Mouse (Mus musculus): ENCODE data around the gene Cacng6. TPM values are rescaled to one million over a fixed set of nuclear protein-coding genes. Genes with fewer than 3 reads are reported as not detected.

The Cacng6 gene
- polyA plus RNA-seq, 1 experiment from 2014 or later, result 0.33 TPM

DNA sequence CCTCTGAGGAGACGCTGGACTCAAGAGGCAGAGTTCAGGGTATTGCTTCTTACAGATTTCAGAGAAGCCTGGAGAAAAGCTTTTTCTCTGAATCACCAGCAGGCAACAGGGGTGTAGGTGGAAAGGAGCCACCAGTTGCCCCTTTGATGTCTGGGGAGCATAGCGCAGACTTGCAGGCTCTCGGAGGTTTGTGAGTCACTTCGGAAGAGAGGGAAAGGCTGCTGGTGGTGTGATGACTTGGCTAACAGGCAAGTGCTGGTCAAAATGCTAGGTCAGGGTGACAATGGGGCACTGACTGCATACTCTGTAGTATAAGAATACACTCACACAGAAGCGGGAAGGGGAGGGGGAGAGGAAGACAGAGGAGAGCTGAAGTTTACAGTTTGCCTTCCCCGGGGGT lies 27.2 kb downstream of the Cacng6 start:
- Histone ChIP-seq H3K27me3 (replicated peaks) (no peaks in the 10 kb centered on the region), H3K4me1 (replicated peaks) (no peaks in the 10 kb centered on the region), H3K27ac (no peak overlapping the region), H3K9ac (no peak overlapping the region), H3K36me3 (no peaks in the 10 kb centered on the region), H3K4me3 (replicated peaks) (no peak overlapping the region), H3K4me2 (replicated peaks) (no peak overlapping the region), H3K9me3 (no peaks in the 10 kb centered on the region)
- ATAC-seq, result no peak
- WGBS, result 23% methylated on average over 6 of the region's 6 CpGs

- Histone ChIP-seq H3K9me3 (no peaks in the 10 kb centered on the region), H3K27me3 (replicated peaks) (no peaks in the 10 kb centered on the region), H3K27ac (no peak overlapping the region), H3K4me3 (replicated peaks) (no peak overlapping the region), H3K4me1 (replicated peaks) (no peaks in the 10 kb centered on the region), H3K36me3 (no peaks in the 10 kb centered on the region), H3K4me2 (replicated peaks) (no peak overlapping the region), H3K9ac (no peak overlapping the region)
- 55% methylated on average over 12 of the region's 12 CpGs for WGBS
- no peak for ATAC-seq
Observed at GRCm38 (mm10) chr7:3452821-3453485, 29.0 kb downstream of the Cacng6 start.

DNA sequence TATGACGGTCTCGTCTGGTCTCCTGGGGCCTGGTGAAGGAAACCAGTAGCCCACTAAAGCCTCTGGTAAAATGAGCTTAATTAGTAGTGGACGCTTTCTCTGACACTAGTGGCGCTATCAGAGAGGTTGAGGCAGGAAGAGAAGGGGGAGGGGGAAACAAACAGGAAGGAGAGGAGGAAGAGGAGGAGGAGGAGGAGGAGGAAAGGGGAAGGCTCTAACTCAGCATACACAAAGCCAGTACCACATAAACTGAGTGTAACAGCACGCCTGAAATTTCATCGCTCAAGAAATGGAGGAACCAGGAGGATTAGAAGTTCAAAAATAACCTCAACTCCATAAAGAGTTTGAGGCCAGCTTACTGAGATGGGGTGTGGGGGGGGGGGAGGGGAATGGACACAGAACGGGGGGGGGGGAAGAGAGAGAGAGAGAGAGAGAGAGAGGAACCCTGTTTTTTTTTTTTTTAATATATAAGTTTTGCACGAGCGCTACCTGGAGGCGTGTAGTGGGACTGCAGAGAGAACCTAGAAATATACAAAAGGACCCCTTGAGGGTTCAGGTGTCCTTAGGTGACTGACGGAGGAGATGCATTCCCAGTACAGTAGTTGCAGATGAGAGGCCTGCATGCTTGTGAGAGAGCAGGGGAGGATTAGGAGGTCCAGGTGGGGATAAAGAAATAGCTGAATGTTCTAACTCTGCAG lies 29.6 kb downstream of the Cacng6 start:
- ATAC-seq, result no peak
- Histone ChIP-seq H3K27me3 (replicated peaks) (no peaks in the 10 kb centered on the region), H3K4me1 (replicated peaks) (no peaks in the 10 kb centered on the region), H3K27ac (no peak overlapping the region), H3K9ac (no peak overlapping the region), H3K4me3 (replicated peaks) (no peak overlapping the region), H3K4me2 (replicated peaks) (no peak overlapping the region), H3K9me3 (no peaks in the 10 kb centered on the region), H3K36me3 (no peaks in the 10 kb centered on the region)
- WGBS, result 51% methylated on average over 11 of the region's 11 CpGs

DNA sequence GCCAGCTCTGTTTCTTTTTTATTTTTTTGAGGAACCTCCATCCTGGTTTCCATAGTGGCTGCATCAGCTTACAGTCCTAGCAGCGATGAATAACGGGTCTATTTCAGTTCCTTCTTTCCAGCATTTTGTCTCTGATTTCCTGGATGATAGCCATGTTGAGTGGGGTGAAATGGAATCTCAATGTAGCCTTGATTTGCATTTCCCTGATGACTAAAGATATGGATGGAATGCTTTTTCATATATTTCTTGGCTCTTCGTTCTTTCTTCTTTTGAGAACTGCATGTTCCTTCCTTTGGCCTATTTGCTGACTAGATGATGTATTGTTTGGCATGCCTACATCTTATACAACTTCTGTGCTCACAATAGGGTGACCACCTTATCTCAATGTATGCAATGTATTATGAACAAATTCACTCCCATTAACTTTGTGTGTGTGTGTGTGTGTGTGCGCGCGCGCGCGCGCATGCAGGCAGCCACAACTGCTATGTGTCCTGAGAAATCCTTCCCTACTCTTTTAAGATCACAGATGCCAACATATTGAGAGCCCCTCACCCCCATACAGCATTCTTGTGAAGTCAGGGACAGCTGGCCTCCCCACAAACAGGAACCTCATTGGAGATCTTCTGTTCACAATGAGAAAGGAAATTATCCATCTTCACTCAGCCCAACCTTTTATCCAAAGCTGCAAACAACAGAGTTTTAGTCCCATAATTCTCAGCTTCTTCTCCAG lies 33.3 kb downstream of the Cacng6 start:
- H3K9ac ChIP-seq, result no peak overlapping the region
- no peaks in the 10 kb centered on the region for H3K36me3 ChIP-seq
- H3K27ac ChIP-seq, result no peak overlapping the region
- no peak overlapping the region for H3K4me3 ChIP-seq (replicated peaks)
- H3K27me3 ChIP-seq (replicated peaks), result no peaks in the 10 kb centered on the region
- no peaks in the 10 kb centered on the region for H3K4me1 ChIP-seq (replicated peaks)
- ATAC-seq, result no peak
- WGBS, result 87% methylated on average over 10 of the region's 10 CpGs
- H3K4me2 ChIP-seq (replicated peaks), result no peak overlapping the region
- no peaks in the 10 kb centered on the region for H3K9me3 ChIP-seq

DNA sequence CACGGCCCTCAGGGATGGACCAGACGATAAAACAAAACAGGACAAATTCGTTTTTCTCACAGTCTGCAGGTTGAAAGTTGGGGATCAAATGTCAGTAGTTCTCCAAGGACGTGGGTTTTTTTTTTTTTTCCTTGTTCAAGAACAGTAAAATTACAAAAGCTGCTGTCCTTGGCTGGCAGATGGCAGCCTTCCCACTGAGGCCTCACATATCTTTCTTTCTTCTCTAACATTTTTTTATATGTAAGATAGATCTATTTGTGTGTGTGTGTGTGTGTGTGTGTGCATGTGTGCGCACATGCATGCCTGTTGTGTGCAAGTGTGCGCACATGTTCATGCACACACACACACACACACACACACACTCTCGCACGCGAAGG lies 33.8 kb downstream of the Cacng6 start:
- no peak for ATAC-seq
- Histone ChIP-seq H3K9me3 (no peaks in the 10 kb centered on the region), H3K4me2 (replicated peaks) (no peak overlapping the region), H3K4me1 (replicated peaks) (no peaks in the 10 kb centered on the region), H3K4me3 (replicated peaks) (no peak overlapping the region), H3K36me3 (no peaks in the 10 kb centered on the region), H3K9ac (no peak overlapping the region), H3K27me3 (replicated peaks) (no peaks in the 10 kb centered on the region), H3K27ac (no peak overlapping the region)
- 67% methylated on average over 9 of the region's 9 CpGs for WGBS

DNA sequence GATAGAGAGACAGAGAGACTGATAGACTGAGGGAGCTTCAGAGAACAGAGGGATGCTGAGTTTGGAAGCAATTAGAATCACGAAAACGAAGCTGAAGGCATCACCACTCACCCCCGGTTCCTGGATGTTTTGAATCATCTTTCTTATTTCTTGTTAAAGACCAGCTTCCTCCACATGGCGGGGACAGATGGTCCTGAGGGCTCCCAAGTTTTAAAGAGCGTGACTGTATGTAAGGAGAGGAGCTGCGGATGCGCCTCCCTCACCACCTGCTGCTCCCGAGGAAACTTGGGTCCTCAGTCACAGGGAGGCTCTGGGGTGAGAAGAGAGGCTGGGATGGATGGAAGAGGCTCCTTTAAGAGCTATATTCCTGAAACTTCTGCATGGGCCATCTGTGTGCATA lies 36.3 kb downstream of the Cacng6 start:
- H3K9ac ChIP-seq, result no peak overlapping the region
- no peaks in the 10 kb centered on the region for H3K27me3 ChIP-seq (replicated peaks)
- no peak overlapping the region for H3K27ac ChIP-seq
- WGBS, result 87% methylated on average over 8 of the region's 8 CpGs
- no peak for ATAC-seq
- no peaks in the 10 kb centered on the region for H3K4me1 ChIP-seq (replicated peaks)
- H3K4me3 ChIP-seq (replicated peaks), result no peak overlapping the region
- no peaks in the 10 kb centered on the region for H3K9me3 ChIP-seq
- H3K36me3 ChIP-seq, result no peaks in the 10 kb centered on the region
- H3K4me2 ChIP-seq (replicated peaks), result no peak overlapping the region

DNA sequence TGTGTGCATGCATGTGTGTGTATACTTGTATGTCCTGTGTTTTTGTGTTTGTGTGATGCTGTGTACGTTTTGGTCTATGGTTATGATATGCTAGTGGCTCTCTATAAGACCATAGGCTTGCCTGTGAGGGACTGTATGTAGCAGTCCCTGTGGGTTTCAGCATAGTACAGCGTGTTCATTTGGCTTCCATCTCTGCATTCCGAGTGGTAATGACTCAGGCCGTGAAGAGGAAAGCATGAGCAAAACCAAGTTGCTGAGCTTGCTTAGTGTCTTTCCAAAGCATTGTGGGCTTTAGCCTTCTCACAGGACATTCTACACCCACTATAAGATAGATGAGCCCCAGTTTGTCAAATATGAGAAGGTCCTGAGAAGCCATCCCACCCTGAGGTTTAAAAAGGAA lies 39.3 kb downstream of the Cacng6 start:
- Histone ChIP-seq H3K4me3 (replicated peaks) (no peak overlapping the region), H3K9me3 (no peaks in the 10 kb centered on the region), H3K27me3 (replicated peaks) (no peaks in the 10 kb centered on the region), H3K4me2 (replicated peaks) (no peak overlapping the region), H3K27ac (no peak overlapping the region), H3K36me3 (no peaks in the 10 kb centered on the region), H3K9ac (no peak overlapping the region), H3K4me1 (replicated peaks) (no peaks in the 10 kb centered on the region)
- 76% methylated on average over 4 of the region's 4 CpGs for WGBS
- ATAC-seq, result no peak

GRCm38 (mm10) chr7:3468614-3469013 lies 44.6 kb downstream of the Cacng6 start:
- Histone ChIP-seq H3K9ac (no peak overlapping the region), H3K36me3 (no peaks in the 10 kb centered on the region), H3K27ac (no peak overlapping the region), H3K27me3 (replicated peaks) (no peaks in the 10 kb centered on the region), H3K4me1 (replicated peaks) (no peaks in the 10 kb centered on the region), H3K9me3 (no peaks in the 10 kb centered on the region), H3K4me3 (replicated peaks) (no peak overlapping the region), H3K4me2 (replicated peaks) (no peak overlapping the region)
- ATAC-seq, result no peak
- WGBS, result 48% methylated on average over 2 of the region's 2 CpGs

- Histone ChIP-seq H3K4me1 (replicated peaks) (no peaks in the 10 kb centered on the region), H3K27me3 (replicated peaks) (no peaks in the 10 kb centered on the region), H3K4me2 (replicated peaks) (no peak overlapping the region), H3K4me3 (replicated peaks) (no peak overlapping the region), H3K9me3 (no peaks in the 10 kb centered on the region), H3K36me3 (no peaks in the 10 kb centered on the region), H3K27ac (no peak overlapping the region), H3K9ac (no peak overlapping the region)
- ATAC-seq, result no peak
- 71% methylated on average over 3 of the region's 3 CpGs for WGBS
Observed at GRCm38 (mm10) chr7:3472774-3473173, 48.8 kb downstream of the Cacng6 start.

DNA sequence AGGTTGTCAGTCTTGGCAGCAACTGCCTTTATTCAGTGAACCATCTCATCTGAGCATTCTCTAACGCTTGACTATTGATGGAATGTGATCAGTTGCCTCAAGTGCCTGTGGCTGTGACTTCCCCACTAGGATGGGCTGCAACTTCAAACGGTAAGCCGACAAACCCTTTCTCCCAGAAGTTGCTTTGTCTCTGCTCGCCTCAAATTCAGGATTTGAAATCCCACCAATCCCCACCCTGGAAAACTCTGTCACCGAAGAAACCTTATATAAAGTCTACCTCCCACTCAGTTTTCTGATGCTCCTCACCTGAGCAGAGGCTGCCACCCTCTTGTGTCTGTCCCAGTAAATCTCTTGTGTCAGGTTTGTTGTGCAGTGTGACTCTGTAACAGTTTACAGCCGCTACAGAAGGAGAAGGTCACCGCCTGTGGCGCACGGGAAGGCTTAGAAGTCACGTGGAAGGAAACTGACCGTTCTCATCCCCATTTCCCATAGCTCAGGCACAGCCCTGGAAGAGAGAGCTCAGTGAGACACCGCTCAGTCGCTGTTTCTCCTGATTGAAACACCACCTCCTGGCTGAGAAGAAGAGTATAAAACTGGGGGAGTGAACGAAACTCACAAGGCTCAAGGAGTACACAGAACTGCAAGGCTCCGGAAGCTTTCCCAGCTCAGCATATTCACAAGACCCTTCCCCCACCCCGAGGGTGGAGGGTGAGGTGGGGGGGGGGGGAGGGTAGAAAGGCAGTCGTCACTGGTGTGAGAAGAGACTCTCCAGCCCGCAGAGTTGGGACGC lies 50.5 kb downstream of the Cacng6 start:
- Histone ChIP-seq H3K9ac (no peak overlapping the region), H3K4me2 (replicated peaks) (peak overlapping the region; percentile 14; the same call in 1 of the 2 replicates), H3K27ac (no peak overlapping the region), H3K27me3 (replicated peaks) (no peaks in the 10 kb centered on the region), H3K36me3 (no peaks in the 10 kb centered on the region), H3K4me3 (replicated peaks) (no peak overlapping the region), H3K9me3 (no peaks in the 10 kb centered on the region), H3K4me1 (replicated peaks) (no peaks in the 10 kb centered on the region)
- 11% methylated on average over 19 of the region's 19 CpGs for WGBS
- ATAC-seq, result no peak

- H3K4me1 ChIP-seq (replicated peaks), result no peaks in the 10 kb centered on the region
- no peak overlapping the region for H3K9ac ChIP-seq
- H3K4me2 ChIP-seq (replicated peaks), result no peak overlapping the region
- no peak for ATAC-seq
- no peak overlapping the region for H3K4me3 ChIP-seq (replicated peaks)
- no peaks in the 10 kb centered on the region for H3K9me3 ChIP-seq
- H3K27me3 ChIP-seq (replicated peaks), result no peaks in the 10 kb centered on the region
- 70% methylated on average over 5 of the region's 5 CpGs for WGBS
- no peak overlapping the region for H3K27ac ChIP-seq
- no peaks in the 10 kb centered on the region for H3K36me3 ChIP-seq
Observed at GRCm38 (mm10) chr7:3476728-3477127, 52.7 kb downstream of the Cacng6 start.

DNA sequence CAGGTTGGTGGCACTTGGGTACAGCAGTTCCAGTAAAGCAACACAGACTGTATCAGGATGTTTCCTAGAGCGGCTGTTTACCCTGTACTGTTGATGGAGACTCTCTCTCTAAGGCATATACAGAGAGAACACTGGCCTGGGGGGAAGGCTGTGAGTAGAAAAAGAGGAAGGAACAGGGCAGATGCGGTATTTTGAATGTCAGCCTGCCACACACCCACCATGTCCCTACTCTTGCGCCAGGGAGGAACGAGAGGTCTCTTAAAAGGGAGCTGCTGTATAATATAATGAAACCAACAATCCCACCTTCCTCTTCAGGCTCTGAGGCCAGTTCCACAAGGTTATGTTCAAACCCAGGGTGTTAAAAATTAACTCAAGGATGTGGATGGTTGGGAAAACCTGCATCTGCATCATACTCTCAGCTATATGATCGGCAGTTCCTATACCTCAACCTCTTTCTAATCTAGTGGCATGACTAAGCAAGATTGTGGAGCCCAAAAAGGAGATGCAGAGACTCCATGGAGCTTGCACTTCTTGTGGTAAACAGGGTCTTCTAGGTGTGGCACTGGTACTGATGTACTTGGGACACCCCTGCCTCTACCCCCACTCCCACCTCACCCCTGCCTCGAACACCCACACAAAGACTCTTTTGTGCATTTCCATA lies 58.1 kb downstream of the Cacng6 start:
- no peak for ATAC-seq
- Histone ChIP-seq H3K27me3 (replicated peaks) (no peaks in the 10 kb centered on the region), H3K9ac (no peak overlapping the region), H3K27ac (no peak overlapping the region), H3K9me3 (no peaks in the 10 kb centered on the region), H3K36me3 (no peaks in the 10 kb centered on the region), H3K4me2 (replicated peaks) (no peak overlapping the region), H3K4me1 (replicated peaks) (no peaks in the 10 kb centered on the region), H3K4me3 (replicated peaks) (no peak overlapping the region)
- 83% methylated on average over 6 of the region's 6 CpGs for WGBS

All from intestine, embryonic 15.5 days (tissue).